Mouse (Mus musculus): Measurements from ENCODE around the gene Gm10665.
"Not testable (repeated sequence)": the region's sequence is repeated elsewhere in the genome, so short reads cannot be mapped to it uniquely, and the experiment has no call there.

Gene Gm10665

DNA sequence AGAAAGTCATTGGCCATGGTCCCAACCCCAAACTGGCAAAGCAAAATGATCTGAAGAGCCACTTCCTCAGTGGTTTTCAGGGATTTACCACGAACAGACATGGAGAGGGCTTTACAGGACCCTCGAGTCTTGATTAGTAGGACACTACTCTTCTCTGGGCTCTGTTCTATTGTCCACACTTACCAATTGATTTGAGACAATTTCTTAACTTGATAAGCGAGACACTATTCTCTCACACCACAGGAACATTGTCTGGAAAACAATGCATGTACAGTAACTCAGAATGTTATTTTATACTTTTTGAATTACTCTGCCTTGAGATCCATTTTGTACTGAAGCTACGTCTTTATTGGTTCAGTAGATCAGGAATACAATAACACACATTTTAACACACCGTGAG is at the start of gene Gm10665:
Gene Gm10665 (minus strand): TSS at position 101 of the 400 bp plus-strand sequence.
- DNase-seq (ENCODE audit: extremely low spot score, low read depth, low spot score) = not testable (repeated sequence)

DNA sequence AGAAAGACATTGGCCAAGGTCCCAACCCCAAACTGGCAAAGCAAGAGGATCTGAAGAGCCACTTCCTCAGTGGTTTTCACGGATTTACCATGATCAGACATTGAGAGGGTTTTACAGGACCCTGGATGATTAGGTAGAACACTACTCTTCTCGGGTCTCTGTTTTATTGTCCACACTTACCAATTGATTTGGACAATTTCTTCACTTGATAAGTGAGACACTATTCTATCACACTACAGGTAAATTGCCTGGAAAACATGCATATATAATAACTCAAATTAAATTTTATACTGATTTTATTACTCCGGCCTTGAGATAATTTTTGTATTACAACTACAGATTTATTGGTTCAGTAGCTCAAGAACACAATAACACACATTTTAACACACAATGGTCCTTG is 35.7 kb upstream of the Gm10665 start, which contains the start of gene Vmn1r151:
Gene Vmn1r151 (minus strand): TSS at position 101 of the 400 bp plus-strand sequence.
- DNase-seq (ENCODE audit: extremely low spot score, low read depth, low spot score) = not testable (repeated sequence)

- DNase-seq (ENCODE audit: extremely low spot score, low read depth, low spot score) = not testable (repeated sequence)
Observed at GRCm38 (mm10) chr7:22438129-22438528, 25.7 kb downstream of the Gm10665 start, which contains the start of gene Vmn1r149. Gene Vmn1r149, minus strand, starts transcription at chr7:22438229.

DNA sequence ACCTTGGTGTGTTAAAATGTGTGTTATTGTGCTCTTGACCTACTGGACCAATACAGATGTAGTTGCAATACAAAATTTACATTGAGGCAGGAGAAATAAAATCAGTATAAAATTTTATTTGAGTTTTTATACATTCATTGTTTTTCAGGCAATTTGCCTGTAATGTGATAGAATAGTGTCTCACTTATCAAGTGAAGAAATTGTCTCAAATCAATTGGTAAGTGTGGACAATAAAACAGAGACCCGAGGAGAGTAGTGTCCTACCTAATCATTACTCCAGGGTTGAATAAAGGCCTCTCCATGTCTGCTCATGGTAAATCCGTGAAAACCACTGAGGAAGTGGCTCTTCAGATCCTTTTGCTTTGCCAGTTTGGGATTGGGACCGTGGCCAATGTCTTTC is 50.6 kb downstream of the Gm10665 start, which contains the start of gene Vmn1r148:
Gene Vmn1r148 (plus strand): TSS at position 301 of the 400 bp plus-strand sequence.
- DNase-seq (ENCODE audit: extremely low spot score, low read depth, low spot score) = not testable (repeated sequence)
